Mouse (Mus musculus) midbrain, postnatal 0 days (tissue): ENCODE results near the gene Exosc8. TPM values are rescaled to one million over a fixed set of nuclear protein-coding genes. Genes with fewer than 3 reads are reported as not detected.

Experiments
- ATAC-seq: fragments of 200-750 bp; cut with Nextera tagmentation; 2 replicates; pipeline ENCODE4 v1.8.0; 2017; ENCODE audit warnings: moderate number of reproducible peaks, mild to moderate bottlenecking, moderate TSS enrichment, moderate library complexity; ENCODE audit not compliant: low FRiP score
- DNase-seq: peaks from one replicate; pipeline ENCODE4 v3.0.0-alpha.2; 2015; ENCODE audit warnings: low spot score
- H3K27ac ChIP-seq: fragments of 300-500 bp; sonication (generic); 2 replicates; pipeline ENCODE4 v1.5.1; 2014; ENCODE audit warnings: low read depth, mild to moderate bottlenecking, low read length, mixed read lengths
- H3K27me3 ChIP-seq: fragments of 300-500 bp; sonication (generic); 2 replicates; pipeline ENCODE4 v1.6.1; 2014; ENCODE audit warnings: low read length, control low read depth, mixed read lengths; ENCODE audit not compliant: insufficient read depth
- H3K36me3 ChIP-seq: fragments of 300-500 bp; sonication (generic); 2 replicates; pipeline ENCODE4 v1.6.1; 2014; ENCODE audit warnings: low read length, control low read depth, mixed read lengths; ENCODE audit not compliant: insufficient read depth
- H3K4me1 ChIP-seq: fragments of 300-500 bp; sonication (generic); 2 replicates; pipeline ENCODE4 v1.6.1; 2014; ENCODE audit warnings: mild to moderate bottlenecking, control low read depth, antibody characterized with exemption, low read length, mixed read lengths; ENCODE audit not compliant: insufficient read depth
- H3K4me2 ChIP-seq: fragments of 300-500 bp; sonication (generic); 2 replicates; pipeline ENCODE4 v1.6.1; 2014; ENCODE audit warnings: low read depth, mild to moderate bottlenecking, low read length, mixed read lengths; ENCODE audit not compliant: poor library complexity, severe bottlenecking
- H3K4me3 ChIP-seq: fragments of 300-500 bp; sonication (generic); 2 replicates; pipeline ENCODE4 v1.5.1; 2014; ENCODE audit warnings: low read depth, mild to moderate bottlenecking, low read length, moderate library complexity
- H3K9ac ChIP-seq: fragments of 300-500 bp; sonication (generic); replicated peaks from 2 replicates; pipeline ENCODE4 v1.6.1; 2014; ENCODE audit warnings: mild to moderate bottlenecking, low read length, moderate library complexity, mixed read lengths; ENCODE audit not compliant: poor library complexity, severe bottlenecking
- H3K9me3 ChIP-seq: fragments of 300-500 bp; sonication (generic); 2 replicates; pipeline ENCODE4 v1.6.1; 2016; ENCODE audit warnings: low read length, control low read depth
- CTCF ChIP-seq: IDR thresholded peaks from 2 replicates; pipeline ENCODE4 v1.5.1; 2016; ENCODE audit warnings: antibody characterized with exemption, mild to moderate bottlenecking
- WGBS: fragments of 180-500 bp; shearing (Covaris S2); extraction: QIAGEN DNeasy Blood & Tissue Kit; methylation state at CpG from one replicate; pipeline ENCODE4 v1.1.7; 2014; 5-methylcytosine and 5-hydroxymethylcytosine counted together
- polyA plus RNA-seq: library from polyadenylated mRNA; unstranded; fragments of >200 nt; fragmentation: Nextera tagmentation; extraction: Ambion mirVana; gene quantifications from 2 replicates; pipeline ENCODE4 v1.2.1, GENCODE M21; 2015
- total RNA-seq: library from RNA; depleted of rRNA; stranded (reverse); fragments of >200 nt; gene quantifications from 2 replicates; pipeline ENCODE4 v1.2.3, GENCODE M21; 2014

Gene Exosc8
- total and polyA plus RNA-seq, 2 experiments from 2014 or later = 44.3 to 68.4 TPM

DNA sequence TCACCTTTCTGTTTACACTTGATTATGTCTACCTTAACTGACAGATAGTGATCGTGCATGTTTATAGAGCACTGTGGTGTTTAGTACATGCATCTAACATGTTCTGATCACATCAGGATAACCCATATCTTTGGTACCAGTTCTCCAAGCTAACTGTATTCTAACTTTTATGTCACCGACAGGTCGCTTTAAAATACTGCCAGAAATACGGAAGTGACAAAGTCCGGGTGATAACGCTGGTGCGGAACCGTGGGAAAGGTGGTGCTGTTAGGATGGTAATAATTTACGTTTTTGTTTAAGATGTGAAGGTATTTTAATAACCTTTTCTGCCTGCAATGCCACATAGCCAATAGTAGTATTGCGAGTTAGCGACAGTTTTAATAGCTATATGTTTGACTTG is 6.8 kb upstream of the Exosc8 start:
- Histone ChIP-seq H3K9me3 (no peaks in the 10 kb centered on the region), H3K27ac (no peak overlapping the region), H3K4me3 (no peak overlapping the region), H3K4me2 (no peak overlapping the region), H3K36me3 (peaks cover 48% of the 10 kb centered on the region), H3K27me3 (no peaks in the 10 kb centered on the region), H3K9ac (no peak overlapping the region), H3K4me1 (no peaks in the 10 kb centered on the region)
- DNase-seq (no peak), ATAC-seq (no peak)
- WGBS = 98% methylated on average over 11 of the region's 11 CpGs
- TF ChIP-seq CTCF = no peak

DNA sequence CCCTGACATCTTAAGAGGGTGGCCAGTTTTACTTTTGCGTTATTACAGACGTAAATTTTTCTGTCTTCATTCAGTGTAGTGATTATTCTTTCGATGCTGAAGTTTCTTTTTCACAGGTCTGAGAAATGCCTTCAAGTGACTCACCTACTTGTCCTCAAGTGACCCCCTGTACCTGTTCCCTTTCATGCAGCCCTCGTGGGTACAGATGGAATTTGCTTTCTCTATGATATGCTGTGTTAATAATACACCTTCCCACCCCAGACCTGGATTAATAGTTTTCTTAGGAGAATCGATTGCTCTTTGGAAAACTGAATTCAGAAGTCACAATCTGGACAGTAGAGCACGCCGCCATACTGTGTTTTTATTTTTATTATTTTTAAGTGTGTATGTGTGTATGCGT is 2.1 kb upstream of the Exosc8 start:
- DNase-seq = no peak
- Histone ChIP-seq H3K4me2 (no peak overlapping the region), H3K27ac (no peak overlapping the region), H3K36me3 (peaks cover 13% of the 10 kb centered on the region), H3K4me1 (0 out of 2 replicates have a peak, but pooled peaks cover 4% of the 10 kb centered on the region), H3K27me3 (no peaks in the 10 kb centered on the region), H3K4me3 (no peak overlapping the region), H3K9me3 (no peaks in the 10 kb centered on the region), H3K9ac (no peak overlapping the region)
- WGBS = 96% methylated on average over 8 of the region's 8 CpGs
- TF ChIP-seq CTCF = no peak
- ATAC-seq = no peak

DNA sequence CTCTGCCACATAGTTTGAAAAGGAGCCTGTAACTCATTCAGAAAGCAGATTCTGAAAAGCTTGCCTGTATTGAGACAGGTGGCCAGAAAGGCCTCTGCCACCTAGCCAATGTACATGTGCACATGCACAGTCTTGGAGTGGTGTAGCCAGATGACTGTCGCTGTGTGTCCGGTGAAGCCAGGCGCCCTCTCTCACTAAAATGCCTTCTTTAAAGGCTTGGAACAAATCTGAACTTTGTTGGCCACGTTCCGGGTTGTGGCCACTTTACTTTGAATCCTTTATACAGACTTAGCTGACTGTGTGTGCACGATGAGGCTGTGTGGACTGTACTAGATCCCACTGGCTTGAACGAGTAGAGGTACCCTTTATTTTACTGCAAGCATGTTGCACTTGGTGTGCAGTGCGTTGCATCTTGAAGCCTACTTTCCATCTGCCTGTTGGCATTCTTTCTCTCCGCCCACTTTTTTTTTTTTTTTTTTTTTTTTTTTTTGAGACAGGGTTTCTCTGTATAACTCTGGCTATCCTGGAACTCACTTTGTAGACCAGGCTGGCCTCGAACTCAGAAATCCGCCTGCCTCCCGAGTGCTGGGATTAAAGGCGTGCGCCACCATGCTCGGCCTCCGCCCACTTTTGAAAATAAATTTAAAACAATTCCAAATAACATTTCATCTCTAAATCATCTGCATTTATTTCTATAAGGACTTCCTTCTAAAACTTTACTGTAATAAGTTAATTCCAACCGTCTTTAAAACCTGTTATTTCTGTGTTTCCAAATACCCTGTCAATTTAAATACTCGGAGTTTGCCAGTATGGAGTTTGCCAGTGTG is 1.1 kb upstream of the Exosc8 start:
- peak; percentile 37 for DNase-seq
- ATAC-seq = no peak
- H3K4me3 ChIP-seq = peak overlapping the region; percentile 88
- peak overlapping the region; percentile 79 for H3K4me2 ChIP-seq
- H3K27ac ChIP-seq = peak overlapping the region; percentile 97
- no peaks in the 10 kb centered on the region for H3K9me3 ChIP-seq
- TF ChIP-seq CTCF = no peak
- H3K4me1 ChIP-seq = 0 out of 2 replicates have a peak, but pooled peaks cover 4% of the 10 kb centered on the region
- 53% methylated on average over 18 of the region's 18 CpGs for WGBS
- peaks cover 19% of the 10 kb centered on the region for H3K36me3 ChIP-seq
- H3K9ac ChIP-seq = peak overlapping the region; percentile 84
- no peaks in the 10 kb centered on the region for H3K27me3 ChIP-seq

DNA sequence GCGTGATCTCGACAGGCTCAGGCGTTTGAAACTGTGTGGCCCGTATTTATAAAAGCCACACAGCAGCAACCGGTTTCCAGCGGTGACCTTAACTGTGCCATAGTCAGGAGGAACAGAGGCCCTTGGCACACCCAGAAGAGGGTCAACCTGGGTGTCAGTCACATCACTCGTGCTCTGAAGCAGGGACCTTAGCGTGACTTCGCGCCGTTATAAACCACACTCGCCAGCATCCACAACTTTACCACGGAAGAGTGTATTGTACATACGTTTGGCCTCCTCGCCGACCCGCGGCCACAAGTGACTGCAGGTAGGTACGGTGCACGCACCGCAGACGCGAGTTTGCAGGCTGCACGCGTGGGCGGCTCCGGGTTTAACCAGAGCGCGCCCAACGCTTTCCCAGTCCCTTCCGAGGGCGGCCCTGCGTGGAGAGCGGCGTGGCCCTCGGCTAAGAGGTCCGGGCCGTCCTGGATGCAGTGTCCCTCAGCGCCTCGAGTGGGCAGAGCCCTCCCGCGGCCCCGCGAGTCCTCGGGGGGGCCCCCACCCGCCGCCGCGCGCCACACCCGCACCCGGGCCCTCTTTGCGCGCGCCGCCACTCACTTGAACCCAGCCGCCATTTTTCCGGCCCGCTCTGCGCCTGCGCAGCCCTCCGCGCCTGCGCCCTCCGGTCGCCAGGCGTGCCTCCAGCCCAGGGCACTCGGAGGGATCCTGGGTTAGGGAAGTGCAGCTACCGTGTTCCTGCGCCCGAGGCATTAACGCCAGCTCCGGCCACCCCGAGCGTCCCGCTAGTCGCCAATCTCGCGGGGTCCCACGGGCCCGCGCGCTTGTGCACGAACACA is 564 bp downstream of the Exosc8 start:
- Histone ChIP-seq H3K9ac (peak overlapping the region; percentile 84), H3K27me3 (no peaks in the 10 kb centered on the region), H3K36me3 (peaks cover 27% of the 10 kb centered on the region), H3K9me3 (no peaks in the 10 kb centered on the region), H3K4me3 (peak overlapping the region; percentile 88), H3K4me2 (peak overlapping the region; percentile 79), H3K27ac (peak overlapping the region; percentile 97), H3K4me1 (0 out of 2 replicates have a peak, but pooled peaks cover 4% of the 10 kb centered on the region)
- DNase-seq = peak; percentile 92
- no peak for TF ChIP-seq CTCF
- ATAC-seq = peak; percentile 94
- WGBS = under 1% methylated on average over 64 of the region's 84 CpGs

DNA sequence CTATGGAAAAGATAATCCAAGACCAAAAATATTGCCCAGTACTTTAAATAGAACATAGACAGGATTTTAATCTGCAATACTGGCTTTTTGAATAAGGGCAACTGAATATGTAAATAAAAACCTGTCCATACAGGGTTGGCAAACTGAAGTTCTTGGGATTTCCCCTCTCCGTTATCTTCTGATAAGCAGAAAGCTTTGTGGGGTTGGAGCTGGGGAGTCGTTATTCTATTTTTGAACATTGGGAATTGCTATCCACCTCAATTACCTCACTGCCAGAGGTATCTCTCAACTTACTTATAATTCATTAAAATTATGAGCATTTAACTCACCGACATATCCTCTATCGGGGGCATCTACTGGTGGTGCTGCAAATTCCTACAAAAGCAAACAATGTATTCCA is 2.8 kb downstream of the Exosc8 start:
- WGBS = 92% methylated on average over 4 of the region's 4 CpGs
- peaks cover 41% of the 10 kb centered on the region for H3K36me3 ChIP-seq
- no peak for ATAC-seq

More for the DNA sequence above, 2.8 kb downstream of the Exosc8 start:
- H3K4me2 ChIP-seq = no peak overlapping the region
- H3K9ac ChIP-seq = no peak overlapping the region
- H3K27me3 ChIP-seq = no peaks in the 10 kb centered on the region
- H3K9me3 ChIP-seq = no peaks in the 10 kb centered on the region
- no peak overlapping the region for H3K27ac ChIP-seq
- no peak for DNase-seq
- 0 out of 2 replicates have a peak, but pooled peaks cover 4% of the 10 kb centered on the region for H3K4me1 ChIP-seq
- no peak overlapping the region for H3K4me3 ChIP-seq
- TF ChIP-seq CTCF = no peak
